Mouse (Mus musculus) gonadal fat pad, adult 2 months (tissue): ENCODE measurements around the gene Ptprm. TPM values are rescaled to one million over a fixed set of nuclear protein-coding genes. Genes with fewer than 3 reads are reported as not detected.

Source experiments
- DNase-seq: peaks from one replicate; pipeline ENCODE4 v3.0.0-alpha.2; 2012; ENCODE audit warnings: low read depth
- polyA plus RNA-seq: library from polyadenylated mRNA; depleted of rRNA; stranded (reverse); fragments of >200 nt; gene quantifications from 2 replicates; pipeline ENCODE4 v1.2.3, GENCODE M21; 2012

Gene Ptprm
- polyA plus RNA-seq, 1 experiment: 16.9 TPM

DNA sequence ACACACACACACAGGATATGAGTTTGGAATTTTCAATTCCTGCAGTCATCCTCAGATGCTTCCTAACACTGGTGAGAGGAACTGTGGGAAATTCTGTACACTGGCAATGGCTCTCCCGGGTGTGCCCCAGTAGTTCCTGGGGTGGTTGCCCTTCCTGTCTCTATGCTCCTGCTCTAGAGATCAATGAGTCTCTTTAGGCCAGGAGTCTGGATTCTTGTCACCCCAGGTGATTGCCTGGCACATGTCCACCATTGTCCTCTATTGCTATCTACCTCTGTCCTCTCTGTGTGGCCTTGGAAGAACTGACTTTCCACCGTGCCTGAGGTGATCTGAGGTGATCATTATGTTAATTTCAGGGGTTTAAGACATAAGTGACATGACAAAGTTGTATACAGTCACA, 10.8 kb downstream of the Ptprm start:
- DNase-seq: no peak

DNA sequence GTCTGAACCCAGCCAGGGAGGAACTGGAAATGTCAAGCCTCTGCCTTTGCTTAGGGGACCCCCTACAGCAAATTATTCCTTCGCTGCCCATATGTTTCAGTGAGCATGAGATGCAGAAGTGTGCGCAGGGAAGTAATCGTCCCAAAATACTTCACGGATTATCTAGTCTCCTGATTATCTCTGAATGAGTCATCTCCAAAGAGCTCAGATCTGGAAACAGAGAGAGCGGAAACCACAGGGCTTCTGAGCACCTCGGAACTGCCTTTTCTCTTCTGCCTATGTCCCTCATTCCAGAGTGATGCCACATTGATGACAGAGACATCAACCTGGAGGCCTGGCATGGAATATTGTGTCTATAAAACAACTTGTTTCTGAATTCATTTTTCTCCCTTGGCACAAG, 11.3 kb downstream of the Ptprm start:
- DNase-seq: no peak

DNA sequence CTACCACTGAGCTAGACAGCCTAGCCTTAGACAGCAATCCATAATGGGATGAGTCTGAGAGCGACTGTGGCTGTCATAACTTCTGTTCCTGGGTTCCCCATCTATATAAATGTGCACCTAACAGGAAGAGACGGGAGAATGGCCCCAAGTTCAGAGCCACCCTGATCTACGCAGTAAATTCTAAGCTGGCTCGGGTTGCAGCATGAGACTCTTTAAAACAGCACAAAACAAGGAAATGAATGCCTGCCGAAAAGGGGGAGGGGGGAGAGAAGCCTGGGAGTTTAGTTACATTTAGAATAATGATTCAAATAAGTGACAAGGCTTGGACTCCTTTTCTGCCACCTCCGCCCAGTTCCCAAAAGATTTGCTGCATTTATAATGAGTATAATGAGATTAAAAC, 13.9 kb downstream of the Ptprm start:
- DNase-seq: no peak

DNA sequence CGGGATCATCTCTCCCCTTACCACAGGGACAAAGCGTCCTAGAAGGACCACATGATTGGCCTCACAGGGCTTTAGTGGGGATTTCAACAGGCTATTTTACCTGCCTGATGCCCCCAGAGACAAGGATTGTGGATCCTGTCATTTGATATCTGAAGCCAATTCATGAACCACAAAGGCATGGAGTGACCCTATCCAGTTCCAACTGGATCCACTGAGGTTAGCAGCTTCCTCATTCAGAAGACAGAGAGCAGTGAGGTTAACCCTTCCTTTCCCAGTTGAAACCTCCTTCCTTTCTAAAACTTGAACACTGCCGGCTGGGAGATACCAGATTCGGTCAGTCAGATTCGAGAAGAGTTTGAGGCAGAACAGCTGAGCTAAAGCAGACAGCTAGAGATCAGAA, 14.7 kb downstream of the Ptprm start:
- no peak for DNase-seq

DNA sequence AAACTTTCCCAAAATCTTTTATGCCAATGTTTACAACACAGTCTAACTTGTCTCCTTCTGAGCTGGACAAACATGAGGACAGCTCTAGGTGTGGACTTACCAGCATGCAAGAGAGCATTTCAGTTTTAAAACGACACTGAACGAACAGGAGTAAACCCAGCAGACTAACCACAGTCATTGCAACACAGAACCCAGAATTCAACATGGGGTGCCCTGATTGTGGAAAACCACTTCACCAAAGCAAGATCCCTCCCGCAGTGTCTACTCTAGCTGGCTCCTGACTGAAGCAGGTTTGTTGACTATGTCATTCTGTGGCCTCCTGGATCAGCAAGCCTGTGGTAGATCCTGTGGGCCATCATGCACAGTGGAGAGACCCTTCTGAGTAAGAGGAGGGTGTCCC, 19.9 kb downstream of the Ptprm start:
- no peak for DNase-seq

DNA sequence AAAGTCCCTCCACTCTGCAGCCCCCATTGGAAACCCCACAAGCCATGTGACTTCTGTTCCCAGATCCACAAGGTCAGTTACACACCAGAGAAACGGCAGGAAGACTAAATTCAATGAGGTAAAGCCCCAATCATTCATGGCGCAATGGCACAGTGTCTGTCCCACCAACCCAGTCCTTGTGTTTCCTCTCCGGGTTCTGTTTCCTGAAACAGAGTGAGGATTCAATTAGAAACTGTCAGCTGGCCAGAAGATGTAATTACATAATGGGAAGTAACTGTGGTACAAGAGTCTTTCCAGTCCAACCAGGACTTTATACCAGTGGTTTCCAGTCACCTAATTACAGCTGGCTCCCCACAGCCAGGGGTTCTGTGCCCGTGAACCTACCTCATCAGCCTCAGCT, 24.8 kb downstream of the Ptprm start:
- DNase-seq: no peak

DNA sequence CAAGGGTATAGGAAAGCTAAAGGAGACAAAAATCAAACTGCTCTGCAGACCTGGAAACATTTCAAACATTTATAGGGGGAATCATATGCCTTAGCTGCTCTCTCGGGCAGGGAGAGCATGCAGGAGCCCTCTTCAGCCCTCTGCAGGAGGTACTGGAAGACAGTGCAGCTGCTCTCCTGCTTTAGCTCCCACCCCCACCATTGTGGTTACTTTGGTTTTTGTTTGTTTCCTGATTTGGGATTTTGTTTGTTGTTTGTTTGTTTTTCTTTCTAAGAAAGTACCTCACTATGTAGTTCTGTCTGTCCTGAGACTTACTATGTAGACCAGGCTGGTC, 29.8 kb downstream of the Ptprm start:
- no peak for DNase-seq

DNA sequence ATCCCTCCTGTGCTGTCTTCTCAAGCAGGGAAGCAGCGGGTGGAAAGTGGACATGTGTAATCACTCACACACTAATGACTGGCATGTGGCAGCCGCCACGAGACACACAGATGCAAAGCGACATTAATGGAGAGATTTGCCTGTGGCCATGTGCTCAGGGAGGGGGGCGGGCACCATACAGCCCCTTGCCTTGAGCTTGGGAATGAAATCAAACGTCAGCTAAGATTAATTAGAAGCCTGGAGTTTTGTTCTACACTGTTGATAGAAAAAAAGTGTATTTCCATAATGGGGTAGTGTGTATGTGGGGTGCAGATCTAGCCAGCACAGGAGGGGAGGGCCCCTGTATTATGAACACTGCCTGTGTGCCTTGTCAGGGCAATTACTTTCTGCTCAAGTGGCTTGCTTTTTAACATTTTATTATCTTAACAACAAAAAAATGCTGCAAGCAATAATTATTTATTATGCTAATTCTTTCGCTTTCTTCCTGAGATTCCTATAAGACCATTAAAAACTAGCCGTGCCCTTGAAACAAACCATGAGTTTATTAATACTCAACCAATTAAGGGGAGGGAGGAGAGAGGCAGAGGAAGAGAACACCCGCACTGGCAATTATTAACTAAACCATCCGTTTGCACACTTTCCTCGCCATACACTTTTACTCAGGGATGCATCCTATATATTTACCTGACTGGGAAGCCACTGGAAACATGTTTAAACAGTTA, 30.3 kb downstream of the Ptprm start:
- DNase-seq: no peak

DNA sequence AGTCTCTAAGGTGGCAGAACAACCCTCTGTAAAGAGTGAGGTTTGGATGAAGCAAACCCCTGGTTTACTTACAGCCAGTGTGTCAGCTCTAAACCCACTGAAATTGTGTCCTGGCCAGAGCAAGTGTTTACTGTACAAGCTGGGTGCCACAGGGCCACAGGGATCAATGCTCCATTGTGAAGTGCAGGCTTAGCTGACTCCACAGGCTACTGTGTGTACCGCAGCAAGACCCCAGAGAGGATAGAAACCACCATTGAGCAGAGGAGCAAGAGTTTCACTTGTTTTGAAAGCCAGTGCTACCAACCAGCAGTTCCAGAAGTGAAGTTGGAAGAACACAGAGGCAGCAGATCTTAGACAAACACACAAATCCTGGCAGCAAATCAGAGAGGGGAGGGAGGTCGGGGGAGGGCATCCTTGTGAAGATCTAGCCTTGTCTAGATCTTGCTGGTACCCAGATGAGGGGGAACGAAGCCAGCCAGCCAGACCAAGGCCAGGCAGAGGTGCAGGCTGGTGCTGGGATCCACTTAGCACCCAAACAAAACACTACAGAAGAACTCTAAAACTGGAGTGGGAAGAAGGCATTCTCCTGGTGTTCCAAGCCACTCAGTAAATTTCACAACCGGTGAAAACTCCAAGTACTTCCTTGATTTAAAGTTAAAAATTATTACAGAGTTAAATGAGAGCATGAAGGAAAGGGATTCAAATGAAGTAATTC, 39.6 kb downstream of the Ptprm start:
- DNase-seq: no peak

DNA sequence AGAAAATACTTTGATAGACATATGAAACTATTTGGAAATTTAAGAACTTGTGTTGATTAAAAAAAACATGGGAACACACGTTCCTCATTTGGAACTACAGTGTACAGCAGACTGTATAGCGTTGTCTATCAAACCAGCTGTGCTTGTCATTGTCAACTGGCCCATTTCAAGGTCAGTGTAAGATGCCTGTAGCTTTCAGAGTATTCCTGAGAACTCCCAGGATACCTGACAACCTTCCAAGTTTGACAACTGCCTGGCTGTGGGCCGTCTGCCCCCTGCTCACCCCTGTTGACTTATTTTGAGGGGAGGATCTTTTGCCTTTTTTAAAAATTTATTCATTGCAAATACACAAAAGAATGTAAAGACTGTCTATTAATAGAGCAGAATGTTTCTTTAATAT, 45.8 kb downstream of the Ptprm start:
- DNase-seq: no peak

DNA sequence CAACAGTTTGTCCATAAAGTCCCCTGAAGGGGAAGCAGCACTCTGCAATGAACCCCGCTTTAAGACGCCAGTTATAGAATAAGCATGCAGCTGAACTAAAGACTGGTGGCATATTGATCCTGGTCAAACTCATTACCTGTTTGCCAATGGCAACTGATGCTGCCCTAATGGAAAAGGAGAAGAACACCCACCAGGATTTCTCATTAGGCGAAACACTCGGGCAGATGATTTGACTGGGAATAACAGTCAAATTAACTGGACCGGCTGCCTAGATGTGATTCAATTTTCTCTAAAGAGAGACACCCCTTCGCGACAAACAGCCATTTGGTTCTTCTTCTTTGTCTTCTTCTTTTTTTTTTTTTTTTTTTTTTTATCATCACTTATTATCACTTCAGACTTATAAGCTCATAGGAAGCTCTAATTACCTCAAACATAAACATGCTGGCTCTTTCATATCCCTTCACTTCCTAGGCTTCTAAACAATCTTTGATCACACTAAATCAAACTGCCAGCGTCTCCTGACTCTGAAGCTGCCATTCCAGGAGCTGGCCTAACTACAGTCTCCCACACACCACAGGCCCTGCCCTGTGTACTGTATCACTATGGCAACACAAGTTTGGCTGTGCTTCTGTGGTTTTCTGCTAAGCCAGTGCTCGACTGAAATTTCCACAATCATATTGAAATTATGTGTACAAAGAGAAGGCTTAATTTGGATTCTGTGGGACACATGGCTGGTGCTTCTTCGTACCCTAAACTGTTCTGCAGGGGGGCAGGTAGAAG, 48.0 kb downstream of the Ptprm start:
- DNase-seq: no peak

DNA sequence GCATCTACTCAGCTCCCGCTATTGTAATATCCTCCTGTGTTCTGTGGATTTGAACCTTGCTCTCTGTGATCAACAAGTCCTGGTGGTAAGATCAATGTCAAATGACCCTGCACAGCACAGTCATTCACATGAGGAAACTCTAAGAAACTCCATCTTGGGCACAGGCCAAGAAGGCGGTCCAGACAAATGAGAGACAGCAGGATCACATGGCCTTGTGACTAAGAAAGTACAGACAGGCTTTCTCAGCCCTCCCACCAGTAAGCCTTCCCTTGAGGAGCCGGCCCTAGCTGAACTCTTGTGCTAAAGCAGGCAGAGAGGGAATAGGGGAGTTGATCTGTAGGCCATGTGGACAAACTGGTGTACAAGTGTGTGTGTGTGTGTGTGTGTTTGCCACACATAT, 49.4 kb downstream of the Ptprm start:
- DNase-seq: no peak

DNA sequence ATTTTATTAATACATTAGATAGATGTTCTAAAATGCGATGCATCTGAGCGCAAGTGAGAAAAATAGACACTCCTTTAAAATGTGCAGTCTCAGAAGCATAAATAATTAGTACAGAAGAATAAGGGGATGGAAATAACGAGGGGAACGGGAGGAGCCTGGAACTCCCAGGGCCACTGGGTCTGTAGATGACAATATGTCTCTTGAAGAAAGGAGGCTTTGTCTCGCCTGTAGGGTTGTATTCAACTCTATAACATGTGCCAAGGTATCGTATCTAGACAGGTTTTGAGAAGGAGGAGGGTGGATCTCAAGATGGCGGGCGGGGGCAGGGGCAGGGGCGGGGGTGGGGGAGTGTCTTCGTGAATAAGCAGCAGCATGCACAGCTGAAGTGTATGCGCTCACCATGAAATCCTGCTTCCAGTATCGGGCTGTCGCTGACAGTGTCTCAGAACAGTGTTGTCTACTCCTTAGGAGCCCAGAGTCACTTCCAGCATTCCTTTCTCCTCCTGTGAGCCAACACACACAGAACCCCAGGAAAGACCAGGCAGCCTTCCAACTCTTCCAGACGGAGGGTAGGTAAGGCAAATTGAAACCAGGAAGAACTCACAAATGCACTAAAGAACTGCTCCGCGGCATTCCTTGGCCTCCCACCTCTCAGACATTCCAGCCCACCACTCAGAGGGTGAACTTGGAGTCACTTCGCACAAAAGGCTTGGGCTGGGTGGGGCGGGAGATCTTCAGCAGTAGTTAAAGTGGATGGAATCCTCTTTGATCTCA, 50.7 kb downstream of the Ptprm start:
- DNase-seq: no peak

DNA sequence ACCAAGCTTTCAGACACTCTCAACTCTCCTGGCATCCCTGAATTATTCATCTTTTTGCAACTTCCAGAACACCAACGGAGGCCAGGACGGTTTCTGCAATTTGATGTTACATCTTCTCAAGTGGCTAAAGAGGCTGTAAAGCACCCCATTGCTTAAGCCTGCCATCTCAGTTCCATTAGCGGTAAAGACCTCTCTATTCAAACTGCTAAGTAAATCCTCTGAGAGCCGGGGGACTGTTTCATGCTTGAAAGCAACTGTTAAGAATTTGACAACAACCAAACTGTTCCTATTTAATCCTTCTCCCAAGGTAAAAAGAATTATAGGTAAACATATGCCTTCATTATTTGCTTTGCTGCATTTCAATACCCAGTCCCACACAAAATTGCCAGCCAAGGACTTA, 51.7 kb downstream of the Ptprm start:
- no peak for DNase-seq

DNA sequence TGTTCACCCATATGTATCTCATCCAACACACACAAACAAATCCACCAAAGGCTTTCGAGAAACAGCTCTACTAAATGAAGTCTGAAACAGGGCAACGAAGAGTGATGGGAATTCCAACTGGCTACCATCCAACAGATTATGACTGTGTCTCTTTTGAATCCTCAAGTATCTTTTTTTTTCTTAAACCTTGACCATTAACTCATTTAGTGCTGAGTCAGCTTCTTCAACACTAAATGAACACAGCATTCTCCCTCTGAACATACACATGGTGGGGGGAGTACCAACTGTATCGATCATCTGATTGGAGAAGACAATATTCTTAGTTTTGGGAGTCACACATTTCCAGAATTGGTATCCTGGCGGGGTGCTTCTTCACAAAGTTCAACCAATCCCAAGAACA, 52.2 kb downstream of the Ptprm start:
- no peak for DNase-seq

DNA sequence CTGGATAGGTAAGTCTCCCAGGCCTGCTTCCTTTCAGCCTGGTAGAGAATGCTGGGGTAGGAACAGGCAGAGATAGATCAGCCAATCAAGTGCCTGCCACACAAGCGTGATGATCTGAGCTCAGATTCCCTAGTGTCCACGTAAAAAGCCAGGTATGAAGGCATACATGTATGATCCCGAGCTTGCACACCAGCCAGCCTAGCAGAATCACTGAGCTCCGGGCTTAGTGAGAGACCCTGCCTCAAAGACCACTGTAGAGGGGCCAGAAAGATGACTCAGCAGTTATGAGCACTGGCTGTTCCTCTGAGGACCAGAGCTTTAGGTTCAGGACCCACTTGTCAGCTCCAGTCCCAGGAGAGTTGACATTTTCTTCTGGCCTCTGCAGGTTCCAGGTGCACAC, 52.9 kb downstream of the Ptprm start:
- no peak for DNase-seq

DNA sequence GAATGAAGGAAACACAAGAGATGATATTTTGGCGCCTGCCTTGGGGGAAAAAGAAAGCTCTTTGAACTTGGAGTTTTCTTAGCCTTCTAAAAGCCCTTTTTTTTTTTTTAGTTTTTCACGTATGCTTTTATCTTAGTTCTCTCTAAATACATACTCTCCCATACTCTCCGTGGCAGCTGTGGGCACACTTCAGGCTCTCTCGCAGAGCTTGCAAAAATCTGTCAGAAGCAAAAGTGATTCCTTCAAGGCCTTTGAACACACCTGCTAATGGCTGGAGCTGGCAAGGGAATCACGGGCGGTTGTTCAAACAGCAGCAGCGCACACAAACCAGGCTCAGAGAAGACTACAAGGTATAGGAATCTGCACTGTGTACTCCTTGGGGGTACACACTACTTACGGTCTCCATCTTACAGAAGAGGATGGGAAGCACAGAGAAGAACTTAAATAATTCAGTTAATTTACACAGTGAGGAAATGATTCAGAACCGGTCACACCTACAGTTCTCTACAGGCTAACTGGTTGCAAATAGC, 55.9 kb downstream of the Ptprm start:
- no peak for DNase-seq

DNA sequence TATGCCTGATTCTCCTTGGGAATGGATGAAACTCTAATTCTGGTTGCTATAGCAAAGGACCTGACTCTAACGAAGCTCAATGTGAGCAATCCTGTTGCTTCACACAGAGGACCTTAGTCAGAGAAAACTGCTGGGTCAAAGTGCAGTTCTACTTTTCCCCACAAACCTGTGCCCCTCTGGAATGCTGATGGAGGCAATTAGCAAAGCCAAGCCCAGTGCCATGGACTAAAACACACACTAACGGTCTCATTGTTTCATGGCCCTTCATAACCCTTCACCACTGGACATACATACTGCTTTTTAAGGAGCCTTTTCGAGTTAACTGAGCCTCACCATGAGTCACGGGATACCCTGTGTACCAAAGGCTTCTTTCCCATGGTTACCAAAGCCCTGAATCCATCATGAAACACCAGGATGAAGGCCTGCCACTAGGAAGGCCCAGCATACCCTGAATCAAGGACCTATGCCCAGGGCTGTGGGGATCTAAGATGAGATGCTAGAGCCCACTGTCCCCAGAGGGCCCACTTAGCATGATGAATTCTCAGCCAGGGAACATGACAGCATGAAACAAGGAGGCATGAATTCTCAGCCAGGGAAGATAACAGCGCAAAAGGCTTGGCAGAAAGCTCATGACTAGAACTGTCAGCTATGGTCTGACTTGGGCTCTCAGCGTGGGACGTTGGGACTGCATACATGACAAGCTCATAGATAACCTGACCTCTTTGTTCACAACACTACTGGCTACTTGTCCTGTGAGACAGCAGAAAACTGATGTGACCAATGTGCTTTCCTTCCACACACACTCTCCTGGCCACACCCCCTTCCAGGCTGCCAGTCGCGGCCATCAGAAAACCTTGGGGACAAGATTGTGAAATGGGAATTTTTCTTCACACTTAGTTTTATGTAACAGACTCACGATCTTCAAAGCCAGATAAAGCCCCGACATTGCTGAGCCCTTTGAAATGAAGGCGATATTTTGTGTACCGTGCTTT, 57.4 kb downstream of the Ptprm start:
- no peak for DNase-seq

DNA sequence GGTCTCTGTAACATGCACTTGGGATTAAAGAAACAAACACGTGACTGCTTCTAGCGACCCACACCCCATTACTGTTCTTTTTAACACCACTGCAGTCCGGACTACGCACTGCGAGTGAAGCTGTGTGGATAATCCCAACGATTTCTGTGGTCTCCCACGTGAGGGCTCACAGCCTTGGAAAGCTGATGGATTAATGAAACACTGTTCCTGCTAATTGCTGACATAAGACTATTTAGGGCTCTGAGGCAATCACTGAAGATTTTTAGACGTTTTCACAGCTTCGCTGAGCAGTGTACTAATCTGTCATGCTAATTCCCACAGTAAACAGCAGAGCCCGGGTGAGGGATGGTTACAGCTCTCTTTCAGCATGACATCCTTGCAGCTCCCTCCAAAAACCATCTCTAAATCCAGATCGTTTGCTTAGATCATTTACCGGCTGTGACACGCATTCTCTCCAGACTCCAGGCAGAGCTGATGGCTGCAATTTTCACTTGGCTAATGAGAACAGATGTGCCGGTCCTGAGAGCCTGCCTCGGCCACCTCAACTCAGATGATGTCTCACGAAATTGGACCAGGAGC, 63.5 kb downstream of the Ptprm start:
- DNase-seq: no peak

DNA sequence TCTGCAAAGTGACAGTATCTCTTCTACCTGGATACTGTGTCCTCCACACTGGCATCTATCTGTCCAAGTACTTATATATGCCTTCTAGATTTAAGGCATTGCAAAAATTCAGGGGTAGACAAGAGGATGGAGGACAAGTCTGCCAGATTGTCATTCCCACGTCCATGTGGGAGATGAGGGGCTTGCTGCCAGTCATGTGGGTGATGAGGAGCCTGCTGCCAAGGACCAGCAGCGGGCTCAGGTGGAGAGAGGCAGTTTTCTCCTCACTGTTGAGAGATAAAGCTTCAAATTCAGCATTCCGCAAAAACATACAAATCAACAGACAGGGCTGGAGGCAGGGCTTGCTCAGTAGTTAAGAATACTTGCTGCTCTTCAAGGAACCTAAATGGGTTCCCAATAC, 66.8 kb downstream of the Ptprm start:
- DNase-seq: no peak
